Mouse (Mus musculus) liver, embryonic 16.5 days (tissue): ENCODE measurements around the gene Scyl1. TPM values are rescaled to one million over a fixed set of nuclear protein-coding genes. Genes with fewer than 3 reads are reported as not detected.

Source experiments
- ATAC-seq: fragments of 200-750 bp; cut with Nextera tagmentation; 2 replicates; pipeline ENCODE4 v1.8.0; 2017; ENCODE audit warnings: low read depth, mild to moderate bottlenecking, moderate number of reproducible peaks, moderate library complexity
- H3K27ac ChIP-seq: fragments of 300-500 bp; sonication (generic); 2 replicates; pipeline ENCODE4 v1.5.1; 2014; ENCODE audit warnings: mild to moderate bottlenecking, low read length
- H3K27me3 ChIP-seq: fragments of 300-500 bp; sonication (generic); 2 replicates; pipeline ENCODE4 v1.6.1; 2014; ENCODE audit warnings: low read depth, low read length, mixed read lengths; ENCODE audit not compliant: control insufficient read depth, insufficient read depth
- H3K36me3 ChIP-seq: fragments of 300-500 bp; sonication (generic); 2 replicates; pipeline ENCODE4 v1.6.1; 2014; ENCODE audit warnings: mild to moderate bottlenecking; ENCODE audit not compliant: control insufficient read depth, insufficient read depth
- H3K4me1 ChIP-seq: fragments of 300-500 bp; sonication (generic); 2 replicates; pipeline ENCODE4 v1.6.1; 2014; ENCODE audit warnings: low read depth, low read length, mixed read lengths; ENCODE audit not compliant: control insufficient read depth
- H3K4me2 ChIP-seq: fragments of 300-500 bp; sonication (generic); 2 replicates; pipeline ENCODE4 v1.6.1; 2014; ENCODE audit warnings: low read depth, low read length, mixed read lengths
- H3K4me3 ChIP-seq: fragments of 300-500 bp; sonication (generic); 2 replicates; pipeline ENCODE4 v1.5.1; 2014; ENCODE audit warnings: low read depth, mild to moderate bottlenecking, low read length
- H3K9ac ChIP-seq: fragments of 300-500 bp; sonication (generic); 2 replicates; pipeline ENCODE4 v1.6.1; 2014; ENCODE audit warnings: low read depth, low read length
- H3K9me3 ChIP-seq: fragments of 300-500 bp; sonication (generic); replicated peaks from 2 replicates; pipeline ENCODE4 v1.6.1; 2016; ENCODE audit warnings: low read length; ENCODE audit not compliant: control insufficient read depth
- WGBS: fragments of 180-500 bp; shearing (Covaris S2); extraction: QIAGEN DNeasy Blood & Tissue Kit; methylation state at CpG from one replicate; pipeline ENCODE4 v1.1.7; 2014; ENCODE audit not compliant: insufficient replicate concordance; 5-methylcytosine and 5-hydroxymethylcytosine counted together
- polyA plus RNA-seq: library from polyadenylated mRNA; unstranded; fragments of >200 nt; fragmentation: Nextera tagmentation; extraction: Ambion mirVana; gene quantifications from 2 replicates; pipeline ENCODE4 v1.2.1, GENCODE M21; 2015

The Scyl1 gene
- polyA plus RNA-seq, 1 experiment from 2014 or later = 21.5 TPM

DNA sequence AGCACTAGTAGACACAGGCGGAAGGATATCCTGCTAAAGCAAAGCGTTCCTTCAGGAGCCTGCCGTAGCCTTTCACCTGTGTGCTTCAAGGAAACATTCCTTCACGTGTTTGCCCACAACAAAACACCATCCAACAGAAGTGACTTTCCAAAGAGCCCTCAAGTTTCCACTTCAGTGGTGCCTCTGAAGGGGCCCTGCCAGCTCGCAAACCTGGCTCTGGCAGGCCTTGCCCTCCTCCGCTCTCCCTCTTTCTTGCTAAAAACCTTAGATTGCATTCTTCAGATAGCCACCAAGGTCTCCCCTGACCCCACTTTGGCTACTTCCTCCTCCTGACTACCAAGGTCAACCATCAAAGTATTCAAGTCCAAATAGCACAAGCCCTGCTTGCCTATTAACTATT is 10.3 kb upstream of the Scyl1 start:
- ATAC-seq = no peak
- no peaks in the 10 kb centered on the region; the same call in 1 of the 2 replicates for H3K27me3 ChIP-seq
- WGBS = 84% methylated on average over 6 of the region's 6 CpGs
- no peak overlapping the region for H3K4me2 ChIP-seq
- H3K9me3 ChIP-seq = no peaks in the 10 kb centered on the region
- no peak overlapping the region for H3K27ac ChIP-seq
- peaks cover under 1% of the 10 kb centered on the region; the same call in 1 of the 2 replicates for H3K4me1 ChIP-seq
- H3K4me3 ChIP-seq = no peak overlapping the region
- H3K36me3 ChIP-seq = no peaks in the 10 kb centered on the region
- no peak overlapping the region for H3K9ac ChIP-seq

DNA sequence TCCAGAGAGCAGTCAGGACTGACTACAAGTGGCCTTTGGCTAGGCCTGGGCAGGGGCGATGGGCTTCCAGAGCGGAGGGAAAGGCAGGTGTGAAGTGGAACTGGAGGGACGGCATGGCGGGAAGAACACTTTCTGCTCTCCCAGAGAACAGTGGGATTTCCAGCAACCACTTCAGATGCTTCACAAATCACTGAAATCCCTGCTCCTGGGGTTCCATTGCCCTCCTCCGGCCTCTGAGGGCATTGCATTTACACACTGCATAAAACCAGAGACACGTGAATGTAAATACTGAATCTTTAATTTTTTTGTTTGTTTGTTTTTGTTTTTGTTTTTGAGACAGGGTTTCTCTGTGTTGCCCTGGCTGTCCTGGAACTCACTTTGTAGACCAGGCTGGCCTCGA is 9.0 kb upstream of the Scyl1 start:
- Histone ChIP-seq H3K27me3 (no peaks in the 10 kb centered on the region; the same call in 1 of the 2 replicates), H3K27ac (no peak overlapping the region), H3K4me1 (no peaks in the 10 kb centered on the region), H3K4me3 (no peak overlapping the region), H3K4me2 (no peak overlapping the region), H3K36me3 (no peaks in the 10 kb centered on the region), H3K9ac (no peak overlapping the region), H3K9me3 (no peaks in the 10 kb centered on the region)
- 64% methylated on average over 7 of the region's 7 CpGs for WGBS
- ATAC-seq = no peak

DNA sequence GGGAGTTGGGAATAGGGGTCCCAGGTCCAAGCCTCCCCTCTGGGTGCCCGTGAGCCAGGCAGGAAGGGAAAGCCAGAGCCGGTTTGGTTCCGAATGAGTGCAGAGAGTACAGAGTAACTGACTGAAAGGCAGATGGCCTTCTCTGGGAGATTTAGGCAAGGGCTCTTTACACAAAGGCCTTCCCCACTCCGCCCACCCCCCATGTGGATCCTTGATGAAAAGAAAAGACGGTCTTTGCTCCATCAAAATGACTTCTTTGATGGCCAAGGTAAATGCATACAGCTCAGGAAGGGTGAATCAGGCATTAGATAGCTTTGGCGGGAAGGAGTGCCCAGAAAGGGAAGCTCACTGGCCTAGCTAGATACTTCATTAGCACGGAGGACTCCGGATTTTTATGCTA is 7.1 kb upstream of the Scyl1 start:
- whole genome bisulfite sequencing = 60% methylated on average over 8 of the region's 8 CpGs
- no peak for ATAC-seq
- H3K27ac ChIP-seq = no peak overlapping the region
- no peak overlapping the region for H3K4me2 ChIP-seq
- H3K4me3 ChIP-seq = no peak overlapping the region
- no peaks in the 10 kb centered on the region; the same call in 1 of the 2 replicates for H3K27me3 ChIP-seq
- H3K9me3 ChIP-seq = no peaks in the 10 kb centered on the region
- H3K4me1 ChIP-seq = no peaks in the 10 kb centered on the region
- no peaks in the 10 kb centered on the region for H3K36me3 ChIP-seq
- H3K9ac ChIP-seq = no peak overlapping the region

DNA sequence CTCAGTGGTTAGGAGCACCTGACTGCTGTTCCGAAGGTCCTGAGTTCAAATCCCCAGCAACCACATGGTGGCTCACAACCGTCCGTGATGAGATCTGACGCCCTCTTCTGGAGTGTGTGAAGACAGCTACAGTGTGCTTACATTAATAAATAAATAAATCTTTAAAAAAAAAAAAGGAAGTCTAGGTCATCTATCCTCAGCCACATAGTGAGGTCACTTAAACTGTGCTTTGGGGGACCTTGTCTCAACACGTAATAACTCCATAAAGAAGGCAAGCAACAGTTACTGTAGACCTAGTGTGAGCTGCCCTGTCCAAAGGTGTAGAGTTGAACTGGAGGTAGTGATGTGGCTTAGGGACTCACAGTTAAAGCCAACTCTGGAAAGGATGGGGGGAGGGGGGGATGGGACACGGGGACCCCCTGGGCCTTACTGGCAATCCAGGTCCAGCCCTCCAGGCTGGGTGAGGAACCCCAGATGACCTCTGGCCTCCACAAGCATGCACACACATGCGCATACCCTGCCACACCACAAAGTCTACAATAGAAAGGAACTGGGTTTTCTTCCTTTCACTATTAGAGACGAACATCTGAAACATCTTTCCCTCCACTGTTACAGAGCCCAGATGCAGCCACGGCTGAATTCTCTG is 6.3 kb upstream of the Scyl1 start:
- Histone ChIP-seq H3K9ac (no peak overlapping the region), H3K4me1 (no peaks in the 10 kb centered on the region), H3K9me3 (no peaks in the 10 kb centered on the region), H3K27me3 (no peaks in the 10 kb centered on the region; the same call in 1 of the 2 replicates), H3K4me2 (no peak overlapping the region), H3K4me3 (no peak overlapping the region), H3K27ac (no peak overlapping the region), H3K36me3 (no peaks in the 10 kb centered on the region)
- ATAC-seq = no peak
- 68% methylated on average over 9 of the region's 9 CpGs for WGBS

DNA sequence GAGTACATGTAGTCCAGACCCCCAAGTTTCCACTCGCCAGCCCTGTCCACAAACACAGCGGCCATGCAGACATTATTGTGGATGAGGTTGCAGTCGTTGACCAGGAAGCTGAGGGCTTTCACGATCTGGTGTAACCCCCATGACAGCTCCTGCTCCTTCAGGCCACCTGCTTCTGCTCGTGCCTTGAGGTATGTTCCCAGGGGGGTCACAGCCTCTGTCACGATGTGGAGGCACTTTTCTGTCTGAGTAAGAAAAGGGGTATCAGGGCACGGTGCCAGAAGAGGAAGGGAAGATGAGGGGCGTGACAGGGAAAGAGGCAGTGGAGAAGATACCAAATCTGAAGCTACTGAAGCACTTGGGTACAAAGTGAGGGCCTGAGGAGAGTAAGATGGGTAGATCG is 908 bp downstream of the Scyl1 start:
- Histone ChIP-seq H3K9ac (peak overlapping the region; percentile 87), H3K4me1 (peaks cover 13% of the 10 kb centered on the region), H3K9me3 (peaks cover 2% of the 10 kb centered on the region; the same call in 1 of the 2 replicates), H3K4me2 (peak overlapping the region; percentile 94), H3K4me3 (peak overlapping the region; percentile 87), H3K27ac (peak overlapping the region; percentile 89; the same call in 1 of the 2 replicates), H3K36me3 (peaks cover 9% of the 10 kb centered on the region), H3K27me3 (no peaks in the 10 kb centered on the region; the same call in 1 of the 2 replicates)
- no peak for ATAC-seq
- 41% methylated on average over 9 of the region's 9 CpGs for WGBS

DNA sequence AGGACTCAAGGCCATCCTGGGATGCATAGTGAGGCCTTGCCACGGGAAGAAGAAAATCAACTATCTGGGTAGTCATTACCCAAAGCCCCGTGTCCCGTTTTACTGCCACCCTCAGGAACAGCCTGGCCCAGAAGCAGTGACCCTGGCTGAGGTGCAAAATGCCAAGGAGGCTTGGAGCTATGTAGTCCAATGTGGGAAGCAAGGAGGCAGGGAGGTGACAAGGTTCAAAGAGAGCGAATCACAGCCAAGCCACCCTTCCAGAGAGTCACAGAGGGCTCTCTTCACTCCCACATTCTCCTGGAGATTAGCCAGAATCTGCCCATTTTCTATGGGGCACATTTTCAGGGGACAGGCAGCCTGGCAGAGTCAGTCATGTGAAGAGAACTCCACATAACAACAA is 3.9 kb downstream of the Scyl1 start:
- H3K4me2 ChIP-seq = no peak overlapping the region
- H3K27me3 ChIP-seq = no peaks in the 10 kb centered on the region
- no peak for ATAC-seq
- H3K9ac ChIP-seq = no peak overlapping the region
- peaks cover 13% of the 10 kb centered on the region for H3K36me3 ChIP-seq
- H3K9me3 ChIP-seq = peaks cover 2% of the 10 kb centered on the region; the same call in 1 of the 2 replicates
- H3K27ac ChIP-seq = no peak overlapping the region
- peaks cover 13% of the 10 kb centered on the region for H3K4me1 ChIP-seq
- no peak overlapping the region for H3K4me3 ChIP-seq
- 71% methylated on average over 4 of the region's 4 CpGs for WGBS

DNA sequence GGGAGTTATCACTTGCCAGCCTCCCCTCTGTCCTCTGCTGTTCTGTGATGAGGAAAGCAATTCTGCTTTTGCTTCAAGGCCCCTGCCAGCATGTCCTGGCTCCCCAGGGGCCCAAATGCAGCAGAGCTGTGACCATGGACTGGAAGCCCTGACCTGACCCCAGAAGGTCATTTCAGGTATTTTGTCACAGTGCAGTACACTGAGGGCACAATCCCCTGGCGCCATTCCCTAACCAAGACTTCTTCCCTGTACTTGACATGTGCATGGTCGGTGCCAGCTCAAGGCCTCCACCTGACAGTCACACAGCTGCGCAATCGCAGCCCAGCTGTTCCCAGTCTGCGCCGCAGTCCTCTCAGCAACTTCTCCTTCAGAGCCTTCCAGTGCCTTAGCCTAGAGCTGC is 8.1 kb downstream of the Scyl1 start:
- peaks cover 10% of the 10 kb centered on the region for H3K36me3 ChIP-seq
- no peak overlapping the region for H3K4me2 ChIP-seq
- H3K9me3 ChIP-seq = no peaks in the 10 kb centered on the region
- WGBS = 86% methylated on average over 6 of the region's 6 CpGs
- H3K9ac ChIP-seq = no peak overlapping the region
- no peak for ATAC-seq
- H3K27ac ChIP-seq = no peak overlapping the region
- H3K4me3 ChIP-seq = no peak overlapping the region
- no peaks in the 10 kb centered on the region for H3K4me1 ChIP-seq
- no peaks in the 10 kb centered on the region for H3K27me3 ChIP-seq

DNA sequence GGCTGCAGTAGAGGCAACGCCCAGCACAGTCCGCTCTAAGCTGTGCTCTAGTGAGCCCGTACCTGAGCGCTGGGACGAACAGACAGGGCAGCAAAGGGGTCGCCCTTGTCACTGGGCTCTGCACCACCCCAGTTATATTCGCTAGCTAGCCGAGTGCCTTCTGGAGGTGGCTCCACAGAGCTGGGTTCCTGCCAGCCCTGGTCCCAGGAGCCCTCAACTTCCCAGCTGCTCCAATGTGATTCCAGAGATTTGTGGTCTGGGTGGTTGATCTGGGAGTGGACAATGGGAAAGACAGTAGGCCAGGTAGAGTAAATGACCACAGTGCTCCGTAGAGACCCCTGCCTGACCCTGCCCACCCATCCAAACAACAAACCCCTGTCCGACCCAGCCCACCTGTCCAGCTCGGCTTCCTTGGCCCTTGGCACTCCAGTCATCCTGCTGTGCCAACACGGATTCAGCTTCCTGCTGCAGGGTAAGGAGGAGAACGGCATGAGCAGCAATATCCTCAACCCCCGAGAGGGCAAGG is 12.3 kb downstream of the Scyl1 start:
- Histone ChIP-seq H3K4me2 (no peak overlapping the region), H3K4me1 (peaks cover 2% of the 10 kb centered on the region; the same call in 1 of the 2 replicates), H3K27me3 (peaks cover 31% of the 10 kb centered on the region), H3K4me3 (no peak overlapping the region), H3K9me3 (no peaks in the 10 kb centered on the region), H3K36me3 (no peaks in the 10 kb centered on the region; the same call in none of the 2 replicates), H3K27ac (no peak overlapping the region), H3K9ac (no peak overlapping the region)
- 85% methylated on average over 14 of the region's 14 CpGs for WGBS
- no peak for ATAC-seq

DNA sequence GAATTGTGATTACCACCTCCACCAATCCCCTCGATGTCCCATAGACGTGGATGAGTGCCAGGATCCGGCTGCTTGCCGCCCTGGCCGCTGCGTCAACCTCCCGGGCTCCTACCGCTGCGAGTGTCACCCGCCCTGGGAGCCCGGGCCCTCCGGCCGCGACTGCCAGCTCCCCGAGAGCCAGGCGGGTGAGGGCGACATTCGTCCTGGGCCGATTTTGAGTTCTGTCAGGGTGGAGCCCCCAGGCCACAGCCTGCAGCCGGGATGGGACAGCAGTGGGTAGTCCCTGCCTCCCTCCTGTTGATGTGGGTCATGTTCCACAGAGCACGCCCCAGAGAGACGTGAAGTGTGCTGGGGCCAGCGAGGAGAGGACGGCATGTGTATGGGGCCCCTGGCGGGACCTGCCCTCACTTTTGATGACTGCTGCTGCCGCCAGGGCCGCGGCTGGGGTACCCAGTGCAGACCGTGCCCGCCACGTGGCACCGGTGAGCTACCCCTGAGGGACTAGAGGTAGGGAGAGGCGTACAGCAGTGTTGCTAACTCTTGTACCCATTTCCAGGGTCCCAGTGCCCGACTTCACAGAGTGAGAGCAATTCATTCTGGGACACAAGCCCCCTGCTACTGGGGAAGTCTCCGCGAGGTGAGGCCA is 14.1 kb downstream of the Scyl1 start:
- no peaks in the 10 kb centered on the region for H3K9me3 ChIP-seq
- H3K27me3 ChIP-seq = peaks cover 46% of the 10 kb centered on the region
- 26% methylated on average over 35 of the region's 36 CpGs for WGBS
- 0 out of 2 replicates have a peak overlapping the region, but pooled peaks have one; percentile 11 for H3K9ac ChIP-seq
- no peak overlapping the region for H3K4me3 ChIP-seq
- H3K4me2 ChIP-seq = peak overlapping the region; percentile 19; the same call in 1 of the 2 replicates
- H3K4me1 ChIP-seq = peaks cover 2% of the 10 kb centered on the region; the same call in 1 of the 2 replicates
- no peak overlapping the region for H3K27ac ChIP-seq
- H3K36me3 ChIP-seq = no peaks in the 10 kb centered on the region; the same call in 1 of the 2 replicates
- ATAC-seq = no peak
